Mouse (Mus musculus): ENCODE results near the gene Phactr1. TPM values are rescaled to one million over a fixed set of nuclear protein-coding genes. Genes with fewer than 3 reads are reported as not detected.

Gene Phactr1
- polyA plus RNA-seq, 1 experiment, result not detected

DNA sequence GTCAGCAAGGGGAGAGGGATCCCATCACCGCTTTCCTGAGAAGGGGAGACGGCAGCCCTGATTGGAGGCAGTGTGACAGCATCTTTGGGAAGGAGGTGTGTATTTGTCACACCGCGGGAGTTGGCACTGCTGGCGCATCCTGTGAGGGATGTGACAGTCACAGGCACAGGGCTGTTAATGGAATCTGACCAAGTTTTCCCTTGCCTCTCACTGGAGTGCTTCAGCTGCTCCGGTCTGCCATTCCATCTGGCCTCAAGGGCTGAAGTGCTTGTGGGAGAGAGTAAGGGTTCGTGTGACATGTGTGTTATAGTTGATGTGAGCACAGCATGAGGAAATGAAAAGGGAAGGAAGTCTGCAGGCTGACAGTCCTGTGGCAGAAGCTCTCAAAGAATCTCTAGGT lies 431.9 kb downstream of the Phactr1 start:
- H3K4me1 ChIP-seq (ENCODE audit: control insufficient read depth), result no peaks in the 10 kb centered on the region
- H3K9me3 ChIP-seq (ENCODE audit: control insufficient read depth, low read length), result no peaks in the 10 kb centered on the region; the same call in 1 of the 2 replicates
- H3K36me3 ChIP-seq (ENCODE audit: control insufficient read depth), result no peaks in the 10 kb centered on the region
- H3K4me3 ChIP-seq (replicated peaks), result no peak overlapping the region
- no peaks in the 10 kb centered on the region for H3K27me3 ChIP-seq (ENCODE audit: control insufficient read depth)
- TF ChIP-seq TAL1 (IDR thresholded peaks at IDR 0.05; ENCODE audit: low read length) (no peak), GATA1 (IDR thresholded peaks at IDR 0.05; ENCODE audit: low read length) (no peak)

DNA sequence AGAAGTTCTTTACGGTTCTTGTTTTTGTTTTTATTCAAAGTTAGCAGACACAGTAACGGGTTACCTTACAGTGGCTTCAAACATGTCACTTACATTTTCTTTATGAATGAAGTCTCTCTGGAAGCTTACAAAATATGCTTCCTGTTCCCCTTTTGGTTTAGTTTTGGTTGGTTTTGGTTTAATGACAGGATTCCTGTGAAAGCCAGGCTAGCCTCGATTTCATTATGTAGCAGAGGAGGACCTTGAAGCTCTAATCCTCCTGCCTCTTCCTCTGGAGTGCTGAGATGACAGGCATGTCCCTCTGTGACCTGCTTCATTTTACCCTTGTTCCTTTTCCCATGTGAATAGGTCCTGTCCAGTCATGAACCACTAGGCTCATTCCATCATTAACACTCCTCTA lies 432.3 kb downstream of the Phactr1 start:
- H3K9me3 ChIP-seq (ENCODE audit: control insufficient read depth, low read length), result no peaks in the 10 kb centered on the region; the same call in 1 of the 2 replicates
- no peaks in the 10 kb centered on the region for H3K27me3 ChIP-seq (ENCODE audit: control insufficient read depth)

GRCm38 (mm10) chr13:43113141-43113540 lies 432.7 kb downstream of the Phactr1 start:
- Histone ChIP-seq H3K4me1 (ENCODE audit: control insufficient read depth) (no peaks in the 10 kb centered on the region), H3K27me3 (ENCODE audit: control insufficient read depth) (no peaks in the 10 kb centered on the region), H3K9me3 (ENCODE audit: control insufficient read depth, low read length) (no peaks in the 10 kb centered on the region; the same call in 1 of the 2 replicates), H3K36me3 (ENCODE audit: control insufficient read depth) (no peaks in the 10 kb centered on the region), H3K4me3 (replicated peaks) (no peak overlapping the region)
- no peak for TF ChIP-seq GATA1 (IDR thresholded peaks at IDR 0.05; ENCODE audit: low read length)
- TF ChIP-seq TAL1 (IDR thresholded peaks at IDR 0.05; ENCODE audit: low read length), result no peak

More for the DNA sequence above, 432.3 kb downstream of the Phactr1 start:
- H3K4me3 ChIP-seq (replicated peaks), result no peak overlapping the region
- TF ChIP-seq TAL1 (IDR thresholded peaks at IDR 0.05; ENCODE audit: low read length), result no peak
- TF ChIP-seq GATA1 (IDR thresholded peaks at IDR 0.05; ENCODE audit: low read length), result no peak
- H3K36me3 ChIP-seq (ENCODE audit: control insufficient read depth), result no peaks in the 10 kb centered on the region
- no peaks in the 10 kb centered on the region for H3K4me1 ChIP-seq (ENCODE audit: control insufficient read depth)

- no peaks in the 10 kb centered on the region for H3K9me3 ChIP-seq (ENCODE audit: control insufficient read depth, low read length)
- H3K4me3 ChIP-seq (replicated peaks), result no peak overlapping the region
- no peaks in the 10 kb centered on the region for H3K27me3 ChIP-seq (ENCODE audit: control insufficient read depth)
- no peak for TF ChIP-seq GATA1 (IDR thresholded peaks at IDR 0.05; ENCODE audit: low read length)
- TF ChIP-seq TAL1 (IDR thresholded peaks at IDR 0.05; ENCODE audit: low read length), result no peak
- no peaks in the 10 kb centered on the region for H3K4me1 ChIP-seq (ENCODE audit: control insufficient read depth)
- H3K36me3 ChIP-seq (ENCODE audit: control insufficient read depth), result no peaks in the 10 kb centered on the region
Measured at GRCm38 (mm10) chr13:43122306-43123070, 442.1 kb downstream of the Phactr1 start.

- Histone ChIP-seq H3K9me3 (ENCODE audit: control insufficient read depth, low read length) (no peaks in the 10 kb centered on the region), H3K4me3 (replicated peaks) (no peak overlapping the region), H3K36me3 (ENCODE audit: control insufficient read depth) (no peaks in the 10 kb centered on the region), H3K27me3 (ENCODE audit: control insufficient read depth) (no peaks in the 10 kb centered on the region), H3K4me1 (ENCODE audit: control insufficient read depth) (no peaks in the 10 kb centered on the region)
- TF ChIP-seq GATA1 (IDR thresholded peaks at IDR 0.05; ENCODE audit: low read length), result no peak
- TF ChIP-seq TAL1 (IDR thresholded peaks at IDR 0.05; ENCODE audit: low read length), result no peak
Measured at GRCm38 (mm10) chr13:43123895-43124682, 443.7 kb downstream of the Phactr1 start.

DNA sequence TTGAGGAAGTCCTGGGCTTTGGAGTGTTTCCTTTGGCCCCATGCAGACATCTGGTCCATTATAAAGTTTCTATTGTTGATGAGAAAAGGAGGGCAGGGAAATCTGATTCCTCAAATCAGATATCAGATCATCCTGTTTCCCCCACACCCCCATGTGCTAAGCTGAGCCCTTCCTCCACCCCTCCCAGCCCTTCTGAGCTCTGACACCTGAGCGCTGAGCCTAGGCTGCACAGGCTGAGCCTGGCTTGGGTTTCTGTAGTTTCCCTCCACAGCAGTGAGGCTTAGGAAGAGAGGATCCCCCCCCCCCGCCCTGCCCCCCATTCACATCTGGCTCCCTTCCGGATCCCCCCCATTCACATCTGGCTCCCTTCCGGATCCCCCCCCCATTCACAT lies 444.3 kb downstream of the Phactr1 start:
- TF ChIP-seq GATA1 (IDR thresholded peaks at IDR 0.05; ENCODE audit: low read length) (no peak), TAL1 (IDR thresholded peaks at IDR 0.05; ENCODE audit: low read length) (no peak)

GRCm38 (mm10) chr13:43130161-43130560 lies 449.7 kb downstream of the Phactr1 start:
- Histone ChIP-seq H3K4me3 (replicated peaks) (no peak overlapping the region), H3K27me3 (ENCODE audit: control insufficient read depth) (no peaks in the 10 kb centered on the region), H3K36me3 (ENCODE audit: control insufficient read depth) (no peaks in the 10 kb centered on the region), H3K9me3 (ENCODE audit: control insufficient read depth, low read length) (no peaks in the 10 kb centered on the region), H3K4me1 (ENCODE audit: control insufficient read depth) (no peaks in the 10 kb centered on the region)
- TF ChIP-seq TAL1 (IDR thresholded peaks at IDR 0.05; ENCODE audit: low read length), result no peak
- no peak for TF ChIP-seq GATA1 (IDR thresholded peaks at IDR 0.05; ENCODE audit: low read length)

More for the DNA sequence above, 444.3 kb downstream of the Phactr1 start:
- Histone ChIP-seq H3K27me3 (ENCODE audit: control insufficient read depth) (no peaks in the 10 kb centered on the region), H3K4me3 (replicated peaks) (no peak overlapping the region), H3K4me1 (ENCODE audit: control insufficient read depth) (no peaks in the 10 kb centered on the region), H3K36me3 (ENCODE audit: control insufficient read depth) (no peaks in the 10 kb centered on the region), H3K9me3 (ENCODE audit: control insufficient read depth, low read length) (no peaks in the 10 kb centered on the region)

DNA sequence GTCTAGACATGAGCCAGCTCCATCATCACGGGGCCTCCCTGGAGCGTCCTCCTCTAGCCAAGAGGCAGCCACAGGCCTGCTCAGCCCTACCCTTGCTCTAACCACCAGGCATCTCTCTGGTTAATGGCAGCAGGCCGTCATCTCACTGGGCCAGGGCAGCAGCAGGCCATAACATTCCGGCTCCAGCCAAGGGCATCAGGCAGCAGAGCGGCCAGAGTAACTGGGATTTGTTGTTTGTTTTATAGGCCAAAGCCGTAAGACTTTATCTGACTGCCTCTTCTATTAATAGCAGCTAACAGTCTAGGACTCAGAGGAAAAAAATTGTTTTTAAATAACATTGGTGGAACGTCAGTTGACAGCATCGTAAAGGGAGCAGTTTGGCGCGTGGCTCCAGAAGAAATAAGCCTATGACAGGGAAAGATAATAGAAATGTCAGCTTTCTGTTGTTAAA lies 451.3 kb downstream of the Phactr1 start:
- H3K9me3 ChIP-seq (ENCODE audit: control insufficient read depth, low read length), result no peaks in the 10 kb centered on the region
- no peaks in the 10 kb centered on the region for H3K27me3 ChIP-seq (ENCODE audit: control insufficient read depth)
- H3K36me3 ChIP-seq (ENCODE audit: control insufficient read depth), result no peaks in the 10 kb centered on the region
- no peak for TF ChIP-seq GATA1 (IDR thresholded peaks at IDR 0.05; ENCODE audit: low read length)
- no peak for TF ChIP-seq TAL1 (IDR thresholded peaks at IDR 0.05; ENCODE audit: low read length)
- no peak overlapping the region for H3K4me3 ChIP-seq (replicated peaks)
- no peaks in the 10 kb centered on the region for H3K4me1 ChIP-seq (ENCODE audit: control insufficient read depth)

DNA sequence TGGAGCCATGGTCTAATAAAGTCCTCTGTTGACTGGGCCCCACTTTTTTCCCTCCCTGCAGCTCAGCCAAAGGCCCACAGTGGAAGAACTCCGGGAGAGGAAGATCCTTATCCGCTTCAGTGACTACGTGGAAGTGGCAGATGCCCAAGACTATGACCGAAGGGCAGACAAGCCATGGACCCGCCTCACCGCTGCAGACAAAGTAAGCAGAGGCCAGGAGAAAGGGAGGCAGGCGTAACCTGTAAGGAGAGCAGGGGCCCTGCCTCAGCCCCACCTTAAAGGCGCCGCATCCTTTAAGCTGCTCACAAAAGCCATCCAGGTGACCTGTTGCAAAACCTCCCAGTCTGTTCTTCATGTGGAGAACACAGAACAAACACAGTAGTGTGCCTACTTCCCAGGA lies 452.4 kb downstream of the Phactr1 start:
- no peaks in the 10 kb centered on the region for H3K36me3 ChIP-seq (ENCODE audit: control insufficient read depth)
- no peaks in the 10 kb centered on the region for H3K27me3 ChIP-seq (ENCODE audit: control insufficient read depth)
- H3K9me3 ChIP-seq (ENCODE audit: control insufficient read depth, low read length), result no peaks in the 10 kb centered on the region
- no peak overlapping the region for H3K4me3 ChIP-seq (replicated peaks)
- TF ChIP-seq GATA1 (IDR thresholded peaks at IDR 0.05; ENCODE audit: low read length) (no peak), TAL1 (IDR thresholded peaks at IDR 0.05; ENCODE audit: low read length) (no peak)
- H3K4me1 ChIP-seq (ENCODE audit: control insufficient read depth), result no peaks in the 10 kb centered on the region

All from erythroblast, embryonic 14.5 days (primary cell).